Mouse (Mus musculus): ENCODE measurements around the gene Prkce. TPM values are rescaled to one million over a fixed set of nuclear protein-coding genes. Genes with fewer than 3 reads are reported as not detected.

Prkce gene
- polyA plus RNA-seq, 1 experiment from 2014 or later = 2.0 TPM

DNA sequence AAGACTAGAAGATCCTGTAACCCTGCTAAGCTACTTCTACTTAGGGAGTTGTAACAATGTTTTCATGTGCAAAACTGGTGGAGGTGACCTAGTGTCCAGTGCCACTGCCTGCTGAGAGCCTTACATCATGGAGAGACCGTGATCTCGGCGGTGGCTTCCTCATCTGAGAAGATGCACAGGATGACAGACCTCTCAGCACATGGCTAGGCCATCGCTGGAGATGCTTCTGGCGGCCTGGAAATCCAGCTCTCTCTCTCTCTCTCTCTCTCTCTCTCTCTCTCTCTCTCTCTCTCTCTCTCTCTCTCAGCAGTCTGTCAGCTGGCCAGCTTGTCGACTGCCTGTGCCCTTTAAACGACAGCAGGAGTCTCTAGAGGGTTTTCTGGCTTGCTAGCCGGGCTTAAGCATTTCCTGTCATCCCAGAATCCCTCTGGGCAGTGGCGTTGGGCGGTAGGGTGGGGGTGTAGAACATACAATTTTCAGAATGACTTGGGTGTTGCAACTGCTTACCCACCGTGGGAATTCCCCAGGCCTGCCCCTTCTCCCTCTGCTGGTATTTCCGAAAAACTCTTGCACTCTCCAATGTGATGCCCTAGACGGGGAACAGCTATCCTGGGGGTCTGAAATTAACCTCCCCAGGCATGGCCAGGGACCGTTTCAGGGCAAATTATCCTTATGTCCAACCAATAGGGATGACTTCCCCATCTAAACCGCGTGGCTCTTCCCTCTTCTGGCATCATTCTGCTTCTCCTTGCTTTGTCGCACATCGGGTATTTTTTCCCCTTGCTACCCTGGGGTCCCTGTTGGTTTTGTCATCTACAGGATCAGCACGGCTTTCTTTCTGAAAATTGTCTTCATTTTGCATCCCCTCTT is 340.0 kb downstream of the Prkce start:
- Histone ChIP-seq H3K27ac (ENCODE audit: low read depth) (0 out of 2 replicates have a peak overlapping the region, but pooled peaks have one; percentile 2), H3K4me3 (ENCODE audit: low read depth, low read length) (no peak overlapping the region), H3K36me3 (replicated peaks; ENCODE audit: insufficient read depth, low read length) (no peaks in the 10 kb centered on the region), H3K27me3 (ENCODE audit: insufficient read depth, low read length) (no peaks in the 10 kb centered on the region), H3K4me2 (ENCODE audit: low read depth, low read length) (no peak overlapping the region), H3K9me3 (ENCODE audit: low read length) (no peaks in the 10 kb centered on the region), H3K9ac (replicated peaks) (no peak overlapping the region), H3K4me1 (ENCODE audit: insufficient read depth) (0 out of 2 replicates have a peak, but pooled peaks cover 7% of the 10 kb centered on the region)
- WGBS (ENCODE audit: insufficient replicate concordance) = 56% methylated on average over 19 of the region's 19 CpGs
- TF ChIP-seq EP300 (IDR thresholded peaks at IDR 0.05; ENCODE audit: low read depth) (no peak), CTCF (IDR thresholded peaks at IDR 0.05; ENCODE audit: low read depth) (no peak)
- DNase-seq (no peak), ATAC-seq (no peak)

DNA sequence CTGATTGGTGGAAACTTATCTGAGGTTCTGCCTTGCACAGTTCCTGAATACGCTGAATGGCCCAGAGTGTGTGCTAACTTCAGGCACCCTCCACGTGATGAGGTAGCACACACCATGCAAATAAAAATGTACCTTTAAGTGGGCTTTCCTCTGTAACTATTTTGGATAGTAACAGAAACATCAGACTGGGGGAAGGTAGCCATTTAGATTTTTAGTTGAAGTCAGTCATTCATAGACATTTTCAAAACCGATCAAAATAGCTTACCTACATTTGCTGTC is 340.6 kb downstream of the Prkce start:
- H3K36me3 ChIP-seq (replicated peaks; ENCODE audit: insufficient read depth, low read length) = no peaks in the 10 kb centered on the region
- H3K4me1 ChIP-seq (ENCODE audit: insufficient read depth) = 0 out of 2 replicates have a peak, but pooled peaks cover 5% of the 10 kb centered on the region
- no peak overlapping the region for H3K4me3 ChIP-seq (ENCODE audit: low read depth, low read length)
- ATAC-seq (no peak), DNase-seq (no peak)
- H3K9me3 ChIP-seq (ENCODE audit: low read length) = no peaks in the 10 kb centered on the region
- H3K27me3 ChIP-seq (ENCODE audit: insufficient read depth, low read length) = no peaks in the 10 kb centered on the region
- no peak overlapping the region for H3K9ac ChIP-seq (replicated peaks)
- H3K4me2 ChIP-seq (ENCODE audit: low read depth, low read length) = no peak overlapping the region
- no peak overlapping the region for H3K27ac ChIP-seq (ENCODE audit: low read depth)
- WGBS (ENCODE audit: insufficient replicate concordance) = 69% methylated on average over 3 of the region's 3 CpGs
- TF ChIP-seq EP300 (IDR thresholded peaks at IDR 0.05; ENCODE audit: low read depth) = no peak
- no peak for TF ChIP-seq CTCF (IDR thresholded peaks at IDR 0.05; ENCODE audit: low read depth)

DNA sequence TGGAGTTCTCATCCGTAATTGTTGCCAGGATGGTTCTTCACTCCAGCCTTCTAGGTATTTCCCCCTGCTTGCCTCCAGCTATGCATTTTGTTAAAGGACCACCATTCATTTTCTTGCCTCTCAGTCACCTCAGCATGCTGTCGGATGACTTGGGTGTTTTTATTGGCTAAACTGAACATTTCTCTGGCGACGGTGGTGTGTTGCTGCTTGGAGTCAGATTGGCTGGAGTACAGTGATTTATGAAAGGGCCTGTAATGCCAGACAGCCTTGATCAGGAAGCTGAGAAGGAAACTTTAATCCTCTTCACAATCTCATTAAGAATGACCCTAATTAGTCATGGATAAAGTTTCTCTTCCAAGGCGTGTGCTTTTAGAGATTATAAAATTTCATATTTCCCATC is 342.3 kb downstream of the Prkce start:
- DNase-seq (no peak), ATAC-seq (no peak)
- H3K36me3 ChIP-seq (replicated peaks; ENCODE audit: insufficient read depth, low read length) = no peaks in the 10 kb centered on the region
- no peak for TF ChIP-seq CTCF (IDR thresholded peaks at IDR 0.05; ENCODE audit: low read depth)
- H3K9me3 ChIP-seq (ENCODE audit: low read length) = no peaks in the 10 kb centered on the region
- H3K27ac ChIP-seq (ENCODE audit: low read depth) = no peak overlapping the region
- H3K27me3 ChIP-seq (ENCODE audit: insufficient read depth, low read length) = no peaks in the 10 kb centered on the region
- H3K4me1 ChIP-seq (ENCODE audit: insufficient read depth) = 0 out of 2 replicates have a peak, but pooled peaks cover 5% of the 10 kb centered on the region
- 80% methylated on average over 5 of the region's 5 CpGs for WGBS (ENCODE audit: insufficient replicate concordance)
- no peak overlapping the region for H3K4me2 ChIP-seq (ENCODE audit: low read depth, low read length)
- no peak overlapping the region for H3K4me3 ChIP-seq (ENCODE audit: low read depth, low read length)
- H3K9ac ChIP-seq (replicated peaks) = no peak overlapping the region

DNA sequence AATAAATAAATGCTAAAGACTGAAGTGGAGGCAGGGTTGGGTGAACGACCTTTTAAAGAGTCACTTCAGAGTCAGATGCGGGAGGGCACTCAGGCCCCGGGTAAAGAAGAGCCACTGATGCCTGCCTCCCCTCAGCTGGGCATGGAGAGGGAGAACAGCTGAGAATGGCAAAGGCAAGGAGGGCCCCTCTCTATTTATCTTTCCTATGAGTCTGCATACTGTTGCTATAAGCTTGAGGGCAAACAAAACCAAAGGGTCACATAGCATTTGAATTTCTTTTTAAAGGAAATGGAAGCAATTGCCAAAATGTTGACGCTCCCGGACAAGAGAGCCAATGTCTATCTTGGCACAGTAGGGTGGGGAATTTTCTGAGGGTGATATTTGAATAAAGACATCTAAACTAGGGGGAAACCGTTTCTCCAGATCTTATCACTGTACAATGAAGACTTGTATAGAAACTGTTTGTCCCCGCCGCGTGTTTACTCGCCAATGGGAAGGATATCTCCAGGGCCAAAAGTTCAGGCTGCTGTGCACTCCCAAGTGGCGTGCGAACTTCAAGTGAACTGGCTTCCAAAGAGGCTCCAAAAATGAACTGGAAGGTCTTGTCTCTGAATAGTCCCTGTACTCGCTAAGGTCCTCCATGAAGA is 347.5 kb downstream of the Prkce start:
- Histone ChIP-seq H3K9me3 (ENCODE audit: low read length) (no peaks in the 10 kb centered on the region), H3K27me3 (ENCODE audit: insufficient read depth, low read length) (no peaks in the 10 kb centered on the region), H3K27ac (ENCODE audit: low read depth) (no peak overlapping the region), H3K36me3 (replicated peaks; ENCODE audit: insufficient read depth, low read length) (no peaks in the 10 kb centered on the region), H3K9ac (replicated peaks) (no peak overlapping the region), H3K4me1 (ENCODE audit: insufficient read depth) (no peaks in the 10 kb centered on the region), H3K4me3 (ENCODE audit: low read depth, low read length) (no peak overlapping the region), H3K4me2 (ENCODE audit: low read depth, low read length) (no peak overlapping the region)
- WGBS (ENCODE audit: insufficient replicate concordance) = 62% methylated on average over 13 of the region's 13 CpGs
- DNase-seq (no peak), ATAC-seq (no peak)
- TF ChIP-seq CTCF (IDR thresholded peaks at IDR 0.05; ENCODE audit: low read depth) (no peak), EP300 (IDR thresholded peaks at IDR 0.05; ENCODE audit: low read depth) (peak; percentile 34; the same call in 1 of the 2 replicates)

DNA sequence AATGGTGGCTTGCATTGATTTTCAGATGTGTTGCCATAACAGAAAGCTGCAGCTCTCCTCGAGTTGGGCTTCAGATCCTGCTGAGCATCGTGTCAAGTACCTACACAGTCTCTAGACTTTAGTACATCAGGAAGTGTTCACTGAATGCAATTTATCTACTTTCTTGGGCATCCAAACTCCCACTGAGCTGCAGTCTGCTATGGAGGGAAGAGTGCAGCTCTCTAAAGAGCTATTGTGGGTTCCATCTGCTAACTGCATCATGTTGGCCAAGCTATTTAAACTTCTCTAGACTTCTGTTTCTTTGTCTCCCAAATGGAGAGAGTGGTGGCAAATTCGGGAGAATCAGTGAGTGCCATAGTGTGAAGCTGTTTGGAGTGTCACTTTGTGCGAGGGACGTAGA is 349.0 kb downstream of the Prkce start:
- 66% methylated on average over 5 of the region's 5 CpGs for WGBS (ENCODE audit: insufficient replicate concordance)
- H3K27me3 ChIP-seq (ENCODE audit: insufficient read depth, low read length) = no peaks in the 10 kb centered on the region
- ATAC-seq = no peak
- DNase-seq = no peak
- no peak overlapping the region for H3K4me3 ChIP-seq (ENCODE audit: low read depth, low read length)
- H3K9me3 ChIP-seq (ENCODE audit: low read length) = no peaks in the 10 kb centered on the region
- TF ChIP-seq CTCF (IDR thresholded peaks at IDR 0.05; ENCODE audit: low read depth) = no peak
- TF ChIP-seq EP300 (IDR thresholded peaks at IDR 0.05; ENCODE audit: low read depth) = no peak
- no peak overlapping the region for H3K27ac ChIP-seq (ENCODE audit: low read depth)
- H3K36me3 ChIP-seq (replicated peaks; ENCODE audit: insufficient read depth, low read length) = no peaks in the 10 kb centered on the region
- no peaks in the 10 kb centered on the region for H3K4me1 ChIP-seq (ENCODE audit: insufficient read depth)
- H3K4me2 ChIP-seq (ENCODE audit: low read depth, low read length) = no peak overlapping the region
- H3K9ac ChIP-seq (replicated peaks) = no peak overlapping the region

DNA sequence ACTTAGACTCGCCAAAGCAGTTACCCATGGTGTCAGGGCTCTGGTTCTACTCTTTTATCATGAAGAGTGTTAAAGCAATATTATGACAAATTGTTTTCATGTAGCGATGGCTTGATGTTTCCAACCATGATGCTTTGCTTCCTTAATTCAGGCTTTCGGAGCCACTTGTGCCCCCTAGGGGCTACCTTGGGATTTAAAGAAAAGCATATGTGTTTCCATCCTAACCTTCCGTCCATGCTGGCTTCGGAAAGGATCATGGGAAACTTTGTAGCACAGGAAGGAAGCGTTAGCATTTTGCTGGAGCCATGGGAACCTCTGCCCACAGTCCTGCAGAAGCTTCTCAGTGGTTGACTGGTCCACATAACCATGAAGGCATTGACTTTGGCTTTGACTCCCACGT is 351.0 kb downstream of the Prkce start:
- no peaks in the 10 kb centered on the region for H3K9me3 ChIP-seq (ENCODE audit: low read length)
- ATAC-seq (no peak), DNase-seq (no peak)
- no peak overlapping the region for H3K9ac ChIP-seq (replicated peaks)
- 81% methylated on average over 7 of the region's 7 CpGs for WGBS (ENCODE audit: insufficient replicate concordance)
- TF ChIP-seq EP300 (IDR thresholded peaks at IDR 0.05; ENCODE audit: low read depth) (no peak), CTCF (IDR thresholded peaks at IDR 0.05; ENCODE audit: low read depth) (no peak)
- no peaks in the 10 kb centered on the region for H3K27me3 ChIP-seq (ENCODE audit: insufficient read depth, low read length)
- no peak overlapping the region for H3K4me2 ChIP-seq (ENCODE audit: low read depth, low read length)
- H3K4me1 ChIP-seq (ENCODE audit: insufficient read depth) = no peaks in the 10 kb centered on the region
- H3K36me3 ChIP-seq (replicated peaks; ENCODE audit: insufficient read depth, low read length) = no peaks in the 10 kb centered on the region
- no peak overlapping the region for H3K4me3 ChIP-seq (ENCODE audit: low read depth, low read length)
- no peak overlapping the region for H3K27ac ChIP-seq (ENCODE audit: low read depth)
